Mouse (Mus musculus) MN1 (cell line): ENCODE results near the gene Ttll11.

Source experiments
- DNase-seq: peaks from one replicate; pipeline ENCODE4 v3.0.0-alpha.2; 2016; ENCODE audit warnings: low spot score

The Ttll11 gene

DNA sequence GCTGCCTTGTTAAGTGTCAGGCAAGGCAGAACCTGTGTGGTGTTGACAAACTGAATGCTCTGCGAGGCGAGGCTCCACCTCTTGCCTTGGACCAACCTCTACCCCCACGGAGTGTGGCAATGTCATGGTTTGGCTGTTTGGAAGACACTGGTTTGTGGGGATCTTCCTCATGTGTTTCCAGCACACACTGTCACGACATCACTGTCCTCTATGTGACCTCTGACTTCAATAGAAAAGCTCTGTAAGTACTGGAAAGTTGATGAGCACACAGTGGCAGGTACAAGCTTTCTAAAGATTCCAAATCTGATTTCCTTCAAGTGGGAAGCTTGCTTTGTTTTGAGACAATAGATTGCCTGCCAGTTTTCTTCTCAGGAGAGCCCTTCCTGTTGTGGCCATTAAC, 126.7 kb downstream of the Ttll11 start:
- DNase-seq: no peak

DNA sequence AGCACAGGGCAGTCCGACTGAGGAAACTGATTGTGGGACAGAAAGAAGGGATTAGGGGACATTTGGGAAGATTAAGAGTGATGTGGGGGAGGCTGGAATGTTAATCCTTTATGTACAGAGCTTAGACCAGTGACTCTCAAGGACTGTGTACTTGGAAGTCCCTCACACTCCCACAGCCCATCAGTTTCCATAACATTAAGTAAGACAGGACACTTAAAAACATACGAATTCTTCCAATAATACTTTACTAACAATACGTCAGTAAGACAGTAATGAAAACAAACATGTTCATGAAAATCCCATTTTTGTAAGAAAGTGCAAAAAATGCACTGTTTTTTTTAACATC, 127.6 kb downstream of the Ttll11 start:
- no peak for DNase-seq

DNA sequence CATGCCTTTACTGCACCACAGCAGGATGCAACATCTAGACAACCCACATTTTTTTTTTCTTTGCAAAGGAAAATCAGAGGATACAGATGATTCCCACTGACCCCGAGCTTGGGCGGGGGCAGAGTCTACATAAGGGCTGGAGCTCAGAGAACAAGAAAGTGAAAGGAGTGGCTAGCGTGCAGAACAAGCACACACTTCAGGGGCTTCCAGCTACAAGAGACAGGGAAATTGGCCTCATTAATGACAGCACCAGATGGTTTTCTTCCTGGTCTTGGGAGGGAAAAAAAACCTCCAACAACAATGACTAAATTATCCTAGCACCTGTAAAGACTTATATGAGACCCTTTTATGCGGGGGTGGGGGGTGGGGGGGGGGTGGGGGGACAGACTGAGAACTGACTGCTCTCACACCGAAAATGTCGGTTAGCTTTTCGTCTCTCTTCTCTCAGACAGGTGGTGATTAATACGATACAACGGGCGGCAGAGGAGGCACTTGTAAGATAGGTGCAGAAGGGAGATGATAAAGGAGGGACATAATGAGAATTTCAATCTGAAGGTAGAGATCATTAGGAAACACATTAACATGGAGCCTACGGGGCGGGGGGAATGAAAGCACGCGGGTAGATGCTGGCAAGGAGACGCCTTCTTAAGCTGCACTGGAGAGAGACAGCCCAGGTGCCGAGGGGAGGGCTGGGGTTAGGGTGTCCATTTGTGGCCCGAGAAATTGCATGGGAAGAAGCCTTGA, 128.1 kb downstream of the Ttll11 start:
- no peak for DNase-seq

DNA sequence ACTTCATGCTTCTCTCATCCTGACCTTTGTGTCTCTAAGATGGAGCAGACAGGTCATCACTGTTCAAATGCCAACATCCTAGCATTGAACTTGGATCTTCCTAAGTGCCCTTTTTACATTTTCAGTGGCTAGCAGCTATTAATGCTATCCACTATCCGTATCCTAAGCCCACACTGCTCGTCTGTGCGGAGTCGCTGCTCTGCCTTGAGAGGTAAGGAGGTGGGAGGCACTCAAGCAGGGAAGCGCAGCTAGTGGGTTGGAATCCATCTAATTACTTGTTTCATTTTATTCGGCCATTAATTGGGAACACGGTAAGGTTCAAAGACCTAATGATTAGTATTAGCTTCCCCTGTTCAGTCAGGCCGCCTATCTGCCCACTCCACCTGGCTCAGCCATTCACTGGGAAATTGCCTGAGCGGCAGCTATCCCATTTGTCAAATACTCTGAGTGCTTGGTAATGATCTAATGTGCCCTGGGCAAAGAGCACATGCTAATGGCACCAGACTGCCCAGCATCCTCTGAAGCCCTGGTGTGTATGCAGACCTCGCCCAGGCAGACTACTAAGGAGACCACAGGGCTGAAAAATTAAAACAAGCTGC, 130.0 kb downstream of the Ttll11 start:
- no peak for DNase-seq

DNA sequence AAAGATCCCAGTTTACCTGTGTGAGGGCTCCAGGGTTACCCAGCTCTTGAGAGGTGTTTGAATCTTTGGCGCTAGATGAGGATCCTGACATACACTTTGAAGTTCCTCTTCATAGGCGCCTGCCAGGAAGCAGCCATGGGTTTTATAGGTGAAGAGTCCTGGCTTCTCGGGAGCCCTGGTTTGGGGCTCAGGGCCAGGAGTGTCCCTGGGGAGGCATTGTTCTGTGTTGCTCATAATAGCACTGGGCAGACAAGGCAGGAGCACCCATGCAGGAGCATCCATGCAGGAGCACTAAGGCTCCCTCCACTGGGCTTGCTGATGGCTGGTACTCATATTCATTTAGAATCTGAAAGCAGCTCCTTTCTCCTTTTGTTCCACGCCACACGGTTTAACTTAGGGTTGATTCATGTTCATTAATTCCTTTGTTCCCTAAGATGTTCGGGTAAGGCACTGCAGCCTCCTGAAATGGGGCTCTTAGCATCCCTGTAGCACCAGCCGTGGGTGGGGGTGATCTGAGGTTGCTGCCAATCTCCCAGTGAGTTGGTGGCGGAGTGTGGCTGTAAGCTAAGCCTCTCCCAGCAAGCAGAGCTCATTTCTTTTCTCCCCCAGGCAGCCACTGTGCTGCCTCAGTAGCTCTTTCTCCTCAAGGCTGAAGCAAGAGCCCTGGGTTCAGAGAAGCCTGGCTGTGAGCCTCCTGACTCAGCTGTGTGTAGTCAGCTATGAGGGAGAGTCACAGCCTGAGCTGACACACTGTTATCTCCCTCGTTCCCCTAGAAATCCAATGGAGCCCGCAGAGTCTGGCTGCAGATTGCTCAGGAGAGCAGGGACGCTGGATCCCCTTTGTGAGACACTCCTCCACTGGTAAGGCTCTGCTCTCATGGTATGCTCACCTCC, 133.9 kb downstream of the Ttll11 start:
- peak; percentile 29 for DNase-seq

DNA sequence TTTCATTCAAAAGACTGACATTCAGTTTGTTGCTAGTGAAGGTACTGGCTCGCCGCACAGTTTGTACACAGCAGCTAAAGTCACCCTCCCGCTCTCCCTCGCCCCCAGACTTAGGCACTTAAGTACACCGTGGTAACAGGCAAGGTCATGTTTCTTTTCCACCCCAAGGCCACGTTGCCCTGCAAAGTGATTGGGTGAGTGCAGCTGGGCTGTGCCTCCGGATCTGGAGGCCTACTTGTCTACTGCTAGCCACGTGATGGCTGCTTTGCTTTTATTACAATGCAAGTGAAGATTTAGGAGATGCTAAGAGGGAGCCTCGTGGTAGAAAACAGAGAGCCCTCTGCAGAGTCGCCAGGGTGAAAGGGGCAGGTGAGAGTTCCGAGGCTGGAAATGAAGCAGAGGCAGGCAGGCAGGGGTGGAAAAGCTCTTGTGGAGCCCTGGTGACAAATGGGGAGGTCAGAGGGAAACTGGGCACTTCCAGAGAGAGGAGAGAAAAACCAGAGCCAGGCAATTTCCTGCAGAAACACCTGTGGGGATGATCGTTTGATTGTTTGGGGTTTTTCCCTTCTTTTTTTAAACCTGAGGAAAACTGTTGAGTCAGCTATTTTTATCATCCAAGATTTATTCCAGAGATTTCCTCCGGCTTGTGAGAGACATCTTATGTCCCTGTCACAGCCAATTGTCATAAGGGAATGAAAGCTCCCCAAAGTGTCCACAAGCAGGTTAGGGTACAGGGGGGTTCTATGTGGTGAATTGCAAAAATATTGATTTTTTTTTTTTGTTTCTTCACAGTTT, 135.6 kb downstream of the Ttll11 start:
- DNase-seq: no peak

DNA sequence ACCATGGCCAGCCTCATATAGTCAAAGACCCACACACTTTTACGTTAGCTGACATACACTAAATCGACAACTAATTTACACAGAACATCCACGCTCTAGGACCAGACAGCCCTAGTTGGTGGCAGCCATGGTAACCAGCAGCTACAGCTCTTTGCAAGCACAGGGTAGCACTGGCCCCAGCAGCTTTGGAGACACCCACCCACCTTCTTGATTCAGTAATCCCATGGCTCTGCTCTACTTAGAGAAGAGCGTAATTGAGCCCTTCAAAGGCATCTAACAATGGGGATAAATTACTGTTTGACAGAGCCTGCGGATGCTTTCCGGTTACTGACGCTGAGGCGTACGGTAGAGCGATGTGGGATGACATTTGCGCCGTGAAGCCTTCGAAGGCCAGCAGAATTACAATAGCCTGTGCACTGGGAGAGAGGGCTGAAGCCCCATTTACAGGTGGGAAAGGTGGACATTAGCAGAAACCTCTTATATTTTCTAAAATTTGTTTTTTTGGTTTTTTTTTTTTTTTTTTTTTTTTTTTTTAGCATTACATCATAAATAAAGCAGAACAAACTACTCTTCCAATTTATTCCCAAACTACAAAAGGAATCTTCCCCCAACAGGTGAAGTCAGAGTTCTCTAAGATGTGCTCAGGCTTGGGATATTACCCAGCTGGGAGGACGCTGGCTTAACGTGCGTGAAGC, 136.8 kb downstream of the Ttll11 start:
- no peak for DNase-seq

DNA sequence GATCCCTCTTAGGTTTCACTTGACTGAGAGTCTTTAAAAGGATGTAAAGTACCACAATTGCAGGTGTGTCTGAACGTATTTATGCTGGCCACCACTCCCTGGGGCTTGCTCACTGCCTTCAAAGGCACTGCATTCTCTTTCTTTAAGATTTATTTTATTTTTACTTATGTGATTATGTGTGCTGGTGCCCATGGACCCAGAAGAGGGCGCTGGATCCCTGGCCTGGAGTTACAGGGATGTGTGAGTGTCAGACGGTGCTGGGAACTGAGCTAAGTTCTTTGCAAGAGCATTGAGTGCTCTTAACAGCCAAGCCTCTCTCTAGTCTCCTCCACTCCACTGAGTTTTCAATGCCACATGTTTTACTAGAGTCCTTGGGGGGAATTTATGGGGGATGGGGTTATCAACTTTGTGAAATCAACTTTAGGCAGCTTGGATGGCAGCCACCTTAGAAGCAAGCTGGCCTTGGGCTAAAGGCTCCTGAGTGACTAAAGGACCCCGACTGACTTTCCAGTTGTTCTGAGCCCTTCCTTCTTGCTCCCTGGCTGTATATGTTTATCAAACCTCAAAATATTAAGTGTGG, 137.8 kb downstream of the Ttll11 start:
- no peak for DNase-seq

DNA sequence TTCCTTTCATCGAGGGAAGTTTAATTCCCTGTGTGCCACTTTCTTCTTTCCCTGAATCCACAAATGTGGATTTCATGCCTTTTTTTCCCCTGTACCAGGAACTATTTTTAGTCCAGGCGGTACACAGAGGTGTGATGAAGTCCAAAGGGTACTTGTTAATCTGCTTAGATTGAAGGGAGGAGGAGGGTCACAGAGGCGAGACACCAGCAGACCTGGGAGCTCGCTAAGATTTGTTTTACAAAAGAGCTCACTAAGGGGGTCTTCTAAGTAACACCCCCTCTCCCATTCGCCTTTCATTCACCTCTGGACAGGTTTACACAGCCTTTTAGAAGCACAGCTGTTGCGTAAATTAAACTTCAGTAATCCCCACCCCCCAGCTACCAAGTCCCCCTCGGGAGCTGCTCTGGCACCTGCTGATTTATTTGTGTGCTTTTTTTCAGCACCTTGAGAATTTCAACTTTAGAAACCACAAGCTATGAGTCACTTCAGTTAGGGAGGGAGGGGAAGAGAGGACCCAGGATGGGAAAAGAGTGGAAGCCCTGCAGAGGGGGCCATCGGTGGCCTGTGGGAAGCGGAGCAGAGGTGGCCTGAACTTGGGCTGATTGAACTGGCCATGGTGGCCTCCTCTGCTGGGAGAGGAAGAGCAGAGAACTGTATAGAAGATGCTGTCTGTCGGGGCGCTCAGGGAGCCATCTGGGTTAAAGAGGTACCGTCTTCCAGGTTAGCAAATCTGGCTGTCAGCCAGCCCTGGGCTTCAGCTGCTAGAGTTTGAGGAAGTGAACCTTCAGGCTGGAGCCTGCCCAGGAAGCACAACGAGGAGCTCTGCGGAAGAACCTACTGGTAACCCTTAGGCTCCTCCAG, 138.5 kb downstream of the Ttll11 start:
- peak; percentile 28 for DNase-seq

DNA sequence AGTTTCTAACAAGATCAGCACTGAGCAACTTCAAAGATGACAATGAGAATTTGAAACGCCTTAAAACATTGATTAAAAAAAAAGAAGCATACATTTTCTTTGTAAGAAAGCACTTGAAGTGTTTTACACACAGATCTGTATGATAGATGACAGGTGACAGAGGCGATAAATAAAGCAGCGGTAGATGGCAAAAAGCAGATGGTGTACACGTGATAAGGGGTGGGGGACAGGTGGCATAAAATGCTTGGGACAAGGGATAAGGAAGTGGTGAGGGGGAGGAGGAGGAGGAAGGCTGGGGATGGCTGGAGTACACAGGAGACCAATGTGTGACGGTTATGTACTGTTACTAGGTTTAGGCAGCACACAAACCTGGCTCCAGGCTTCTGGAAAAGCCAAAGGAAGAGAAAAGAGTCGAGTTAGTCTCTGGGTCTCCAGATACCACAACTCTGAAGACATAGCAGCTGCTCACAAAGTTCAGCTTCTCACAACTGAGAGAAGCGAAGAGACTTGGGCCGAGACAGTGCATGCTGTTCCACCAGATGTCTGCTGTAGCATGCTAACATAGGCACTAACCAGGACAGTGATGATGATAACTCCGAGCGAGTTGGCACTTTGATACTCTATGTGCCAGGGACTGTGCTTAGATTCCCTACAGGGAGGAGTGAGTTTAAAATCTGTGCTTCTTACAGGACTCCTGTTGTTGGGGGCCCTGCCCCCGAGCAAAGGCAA, 140.8 kb downstream of the Ttll11 start:
- DNase-seq: no peak

DNA sequence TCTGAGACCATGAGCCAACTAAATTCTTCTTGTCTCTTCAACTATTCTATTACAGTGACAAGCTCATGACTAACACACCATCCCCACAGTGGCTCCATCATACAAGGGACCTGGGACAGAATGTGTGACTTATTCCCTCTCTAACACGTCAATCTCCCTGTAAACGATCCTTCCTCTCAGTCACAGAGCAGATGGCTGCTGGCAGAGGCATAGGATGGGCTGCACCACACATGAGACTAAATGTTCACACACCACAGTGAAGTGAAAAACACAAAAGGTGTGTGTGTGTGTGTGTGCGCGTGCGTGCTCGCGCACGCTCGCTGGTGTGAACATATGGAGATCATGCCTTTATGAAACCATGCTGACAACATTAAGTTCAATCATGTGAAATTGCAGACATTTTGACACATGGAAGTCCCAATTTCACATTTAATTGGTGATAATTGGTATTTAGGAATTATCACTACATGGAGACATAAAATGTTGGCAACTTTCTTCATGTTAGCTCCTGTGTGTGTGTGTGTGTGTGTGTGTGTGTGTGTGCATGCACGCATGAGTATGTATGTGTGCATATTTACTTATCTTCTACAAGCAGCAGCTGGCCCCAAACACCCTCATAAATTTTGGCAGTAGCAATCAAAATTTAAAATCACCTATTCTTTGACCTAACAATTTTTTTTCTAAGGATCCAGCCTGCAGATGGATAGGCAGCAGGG, 145.4 kb downstream of the Ttll11 start:
- no peak for DNase-seq

DNA sequence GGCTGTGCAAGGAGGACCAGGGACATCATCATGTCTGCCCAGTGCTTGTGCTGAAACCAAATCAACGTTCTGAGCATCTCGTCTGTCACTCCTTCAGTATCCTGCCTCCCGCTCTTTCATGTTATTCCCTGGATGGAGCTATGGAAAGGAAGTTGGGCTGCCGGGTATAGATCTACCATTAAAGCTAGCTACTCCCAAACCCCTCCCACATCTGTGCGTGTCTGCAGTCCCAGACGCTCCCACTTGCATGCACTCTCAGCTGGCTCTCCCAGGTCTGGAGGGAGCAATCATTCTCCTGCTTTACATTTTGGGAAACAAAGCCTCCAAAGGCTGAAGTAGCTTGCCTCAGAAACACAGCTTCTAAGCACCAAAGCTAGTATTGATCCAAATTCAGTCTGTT, 146.2 kb downstream of the Ttll11 start:
- DNase-seq: no peak

DNA sequence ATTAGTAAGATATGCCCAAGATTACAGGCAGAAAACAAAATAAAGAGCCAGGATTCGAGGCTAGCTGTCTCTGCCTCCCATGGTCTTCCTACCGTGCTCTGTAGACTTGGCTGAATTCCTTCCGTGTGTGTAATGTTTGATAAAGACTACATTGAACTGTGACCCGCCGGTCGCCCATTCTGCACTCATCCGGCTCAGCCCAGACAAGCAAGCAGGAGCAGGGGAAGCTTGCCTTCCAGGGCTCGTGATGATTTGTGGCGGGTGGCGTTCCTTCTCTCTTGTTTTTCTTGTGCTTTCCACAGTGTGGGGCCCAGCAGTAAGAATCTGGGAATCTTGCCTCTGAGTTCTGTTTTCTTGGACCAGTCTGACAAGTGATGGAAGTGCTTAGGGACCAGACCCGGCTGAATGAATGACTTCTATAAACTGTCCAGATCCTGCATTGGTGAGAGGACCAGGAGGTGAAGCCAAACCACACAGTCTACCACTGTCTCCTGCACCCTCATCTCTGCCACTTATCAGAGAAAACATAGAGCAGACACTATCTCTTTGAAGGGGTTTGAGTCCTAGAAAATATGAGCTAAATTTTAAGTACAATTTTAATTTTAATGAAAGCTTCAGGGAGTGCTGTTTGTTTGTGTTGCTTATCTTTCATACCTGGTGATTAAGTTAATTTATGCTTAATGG, 146.8 kb downstream of the Ttll11 start:
- DNase-seq: no peak

DNA sequence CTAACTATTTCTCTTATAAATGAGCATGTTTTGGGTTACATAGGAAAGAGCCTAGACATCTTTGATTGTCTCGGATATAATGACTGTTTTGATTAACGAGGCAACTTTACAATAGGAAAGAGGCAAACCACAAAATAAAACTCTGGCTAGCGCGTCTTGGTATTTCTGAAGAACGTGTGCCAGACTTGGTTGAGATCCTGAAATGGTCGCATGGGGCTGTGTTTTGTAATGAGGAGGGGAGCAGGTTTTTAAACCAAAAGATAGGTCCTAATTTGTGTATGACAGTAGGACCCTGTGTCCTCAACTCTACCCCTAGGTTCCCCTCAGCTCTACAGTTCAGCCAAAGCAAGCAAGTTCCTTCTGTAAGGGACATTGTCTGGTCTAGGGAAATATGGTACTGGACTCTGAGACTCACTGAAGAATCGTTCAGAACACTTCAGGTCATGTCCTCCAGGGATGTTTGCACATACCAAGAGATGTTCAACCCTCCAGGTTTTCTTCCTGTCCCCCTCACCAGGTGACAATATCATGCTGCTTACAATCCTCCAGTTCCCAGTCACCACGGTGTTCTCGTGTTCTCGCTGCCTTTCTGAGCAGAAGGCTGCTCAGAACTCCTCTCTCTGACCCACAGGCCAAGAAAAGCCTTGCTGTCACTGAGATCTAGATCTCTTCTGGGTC, 147.7 kb downstream of the Ttll11 start:
- no peak for DNase-seq

DNA sequence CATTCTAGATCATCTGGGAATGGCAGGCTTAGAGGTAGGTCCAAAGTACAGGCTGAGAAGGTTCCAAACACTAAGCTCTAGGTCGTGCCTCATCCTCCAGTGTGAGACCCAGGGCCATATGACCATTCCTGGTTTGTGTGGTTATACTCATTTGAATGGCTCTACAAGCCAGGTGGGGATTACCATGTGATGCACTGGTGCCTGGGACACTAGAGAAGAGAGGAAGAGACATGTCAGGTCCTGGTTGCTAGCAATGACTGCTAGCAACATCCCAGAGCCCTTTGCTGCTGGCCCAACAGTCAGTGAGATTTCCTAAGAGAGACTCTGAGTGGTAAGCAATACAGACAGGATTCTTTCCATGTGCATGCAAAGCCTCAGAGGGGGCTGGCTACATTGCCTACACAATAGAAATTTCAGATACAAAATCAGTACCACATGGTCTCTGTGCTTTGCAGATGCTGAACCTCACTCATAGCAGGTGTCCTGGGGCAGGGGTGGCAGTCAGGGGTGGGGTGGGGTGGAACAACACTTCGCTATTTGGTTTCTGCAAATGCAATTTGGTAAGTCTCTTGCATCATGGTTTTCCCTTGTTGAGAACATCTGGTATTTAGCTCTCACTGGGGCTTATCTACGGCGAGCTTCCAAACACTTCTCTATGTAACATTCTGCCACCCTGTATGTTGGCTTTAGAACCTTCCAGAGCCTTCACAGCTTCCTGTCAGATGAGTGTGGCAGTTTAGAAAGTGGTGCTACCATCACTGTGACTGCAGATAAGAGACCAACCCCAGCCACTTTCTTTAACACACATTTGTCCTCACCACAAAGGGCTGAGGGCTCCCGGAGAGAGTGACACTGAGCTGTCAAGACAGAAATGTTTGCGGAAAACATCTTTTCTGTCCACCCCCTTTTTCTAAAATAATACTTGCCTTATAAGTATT, 148.5 kb downstream of the Ttll11 start:
- peak; percentile 22 for DNase-seq

DNA sequence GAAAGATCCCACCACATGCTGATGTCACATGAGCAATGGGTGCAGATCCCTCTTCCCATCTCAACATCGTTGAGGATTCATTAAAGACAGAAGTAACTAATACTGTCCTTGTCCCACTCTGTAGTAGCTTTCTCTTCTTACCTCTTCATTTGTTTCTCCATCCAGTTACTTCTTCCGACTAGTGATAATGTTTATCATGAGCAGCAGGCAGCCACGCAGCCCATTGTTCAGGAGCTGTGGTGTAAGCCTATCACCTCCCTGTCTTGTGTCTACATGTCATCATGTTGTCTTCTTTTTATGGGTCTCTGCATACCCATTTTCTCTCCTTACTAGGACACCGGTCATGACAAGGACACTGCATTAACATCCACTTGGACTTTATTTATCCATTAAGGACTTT, 150.6 kb downstream of the Ttll11 start:
- no peak for DNase-seq

DNA sequence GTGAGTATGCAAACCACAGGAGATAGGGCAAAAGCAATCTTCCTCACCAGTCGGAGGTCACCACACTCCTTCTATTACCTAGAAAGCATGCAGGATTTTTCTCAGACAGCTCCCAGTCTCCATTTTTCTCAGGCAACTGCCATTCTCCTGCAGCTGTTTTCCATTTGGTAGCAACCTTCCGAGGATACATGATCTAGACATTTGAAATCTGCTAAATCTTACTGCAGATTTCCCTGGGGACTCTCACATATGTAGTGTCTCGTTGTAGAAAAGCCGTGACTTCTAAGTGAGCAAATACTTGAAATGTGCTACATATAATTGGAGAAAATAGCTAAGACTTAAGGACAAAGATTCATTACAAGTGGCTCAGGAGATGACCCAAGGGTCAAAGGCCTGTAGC, 151.8 kb downstream of the Ttll11 start:
- no peak for DNase-seq
